Mouse (Mus musculus): ENCODE data around the gene Emc3. TPM values are rescaled to one million over a fixed set of nuclear protein-coding genes. Genes with fewer than 3 reads are reported as not detected.

Gene Emc3
- polyA plus RNA-seq, 1 experiment, result 59.7 TPM

- TF ChIP-seq POLR2A (IDR thresholded peaks at IDR 0.05; ENCODE audit: control insufficient read depth, extremely low read depth, insufficient read depth, low read length, poor library complexity), result no peak
- no peak for TF ChIP-seq CTCF (IDR thresholded peaks at IDR 0.05; ENCODE audit: borderline replicate concordance, control insufficient read depth, extremely low read depth, insufficient read depth, low read length, poor library complexity)
- Histone ChIP-seq H3K36me3 (ENCODE audit: control insufficient read depth, insufficient read depth, low read length) (no peaks in the 10 kb centered on the region), H3K4me1 (replicated peaks; ENCODE audit: control insufficient read depth, insufficient read depth, low read length) (peaks cover 2% of the 10 kb centered on the region), H3K27ac (ENCODE audit: control insufficient read depth, insufficient read depth, low read length) (no peak overlapping the region), H3K4me3 (ENCODE audit: control insufficient read depth, insufficient read depth, low read length) (no peak overlapping the region), H3K27me3 (ENCODE audit: control insufficient read depth, insufficient read depth, low read length) (no peaks in the 10 kb centered on the region)
- 86% methylated on average over 7 of the region's 7 CpGs for WGBS
- no peak for DNase-seq
Observed at GRCm38 (mm10) chr6:113477353-113477752, 54.1 kb downstream of the Emc3 start.

DNA sequence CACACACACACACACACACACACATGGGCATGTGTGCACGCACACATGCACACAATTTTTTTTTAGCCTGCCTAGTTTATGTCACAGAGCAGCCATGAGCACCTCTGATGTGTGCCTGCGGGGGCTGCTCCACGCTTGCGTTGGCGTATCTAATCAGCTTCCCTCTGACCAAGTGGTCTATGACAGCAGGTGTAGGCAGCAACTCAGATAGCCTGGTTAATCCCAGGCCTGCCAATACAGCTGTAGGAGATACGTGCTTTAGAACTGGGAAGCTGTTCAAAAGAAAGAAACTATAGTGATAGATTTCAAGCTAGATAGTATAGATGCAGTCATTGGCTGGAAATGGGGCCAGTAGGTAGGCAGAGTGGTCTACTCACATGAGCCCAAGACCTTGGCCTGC is 57.7 kb downstream of the Emc3 start:
- H3K27me3 ChIP-seq (ENCODE audit: control insufficient read depth, insufficient read depth, low read length), result no peaks in the 10 kb centered on the region
- WGBS, result 94% methylated on average over 6 of the region's 6 CpGs

DNA sequence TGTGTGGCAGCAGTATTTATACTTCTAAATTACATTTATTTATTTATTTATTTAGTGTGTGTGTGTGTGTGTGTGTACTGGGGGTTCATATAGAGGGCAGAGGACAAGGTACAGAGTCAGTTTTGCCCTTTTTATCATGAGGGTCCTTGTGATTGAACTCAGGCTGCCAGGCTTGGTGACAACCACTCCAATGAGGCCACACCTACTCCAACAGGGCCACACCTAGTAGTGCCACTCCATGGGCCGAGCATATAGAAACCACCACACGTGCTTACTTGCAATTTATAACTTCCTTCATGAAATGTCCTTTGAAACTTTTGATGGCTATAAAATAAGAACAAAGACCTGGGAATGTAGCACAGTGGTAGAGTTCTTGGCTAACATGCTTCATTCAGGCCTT is 58.2 kb downstream of the Emc3 start:
- H3K4me3 ChIP-seq (ENCODE audit: control insufficient read depth, insufficient read depth, low read length), result no peak overlapping the region
- DNase-seq, result no peak
- no peaks in the 10 kb centered on the region for H3K27me3 ChIP-seq (ENCODE audit: control insufficient read depth, insufficient read depth, low read length)
- H3K27ac ChIP-seq (ENCODE audit: control insufficient read depth, insufficient read depth, low read length), result no peak overlapping the region
- H3K4me1 ChIP-seq (replicated peaks; ENCODE audit: control insufficient read depth, insufficient read depth, low read length), result peaks cover 11% of the 10 kb centered on the region
- 56% methylated on average over 2 of the region's 2 CpGs for WGBS
- no peaks in the 10 kb centered on the region for H3K36me3 ChIP-seq (ENCODE audit: control insufficient read depth, insufficient read depth, low read length)
- TF ChIP-seq CTCF (IDR thresholded peaks at IDR 0.05; ENCODE audit: borderline replicate concordance, control insufficient read depth, extremely low read depth, insufficient read depth, low read length, poor library complexity) (no peak), POLR2A (IDR thresholded peaks at IDR 0.05; ENCODE audit: control insufficient read depth, extremely low read depth, insufficient read depth, low read length, poor library complexity) (no peak)

More for the DNA sequence above, 57.7 kb downstream of the Emc3 start:
- no peak overlapping the region for H3K27ac ChIP-seq (ENCODE audit: control insufficient read depth, insufficient read depth, low read length)
- H3K4me1 ChIP-seq (replicated peaks; ENCODE audit: control insufficient read depth, insufficient read depth, low read length), result peaks cover 11% of the 10 kb centered on the region
- TF ChIP-seq CTCF (IDR thresholded peaks at IDR 0.05; ENCODE audit: borderline replicate concordance, control insufficient read depth, extremely low read depth, insufficient read depth, low read length, poor library complexity), result no peak
- TF ChIP-seq POLR2A (IDR thresholded peaks at IDR 0.05; ENCODE audit: control insufficient read depth, extremely low read depth, insufficient read depth, low read length, poor library complexity), result no peak
- no peaks in the 10 kb centered on the region for H3K36me3 ChIP-seq (ENCODE audit: control insufficient read depth, insufficient read depth, low read length)
- no peak for DNase-seq
- H3K4me3 ChIP-seq (ENCODE audit: control insufficient read depth, insufficient read depth, low read length), result no peak overlapping the region

DNA sequence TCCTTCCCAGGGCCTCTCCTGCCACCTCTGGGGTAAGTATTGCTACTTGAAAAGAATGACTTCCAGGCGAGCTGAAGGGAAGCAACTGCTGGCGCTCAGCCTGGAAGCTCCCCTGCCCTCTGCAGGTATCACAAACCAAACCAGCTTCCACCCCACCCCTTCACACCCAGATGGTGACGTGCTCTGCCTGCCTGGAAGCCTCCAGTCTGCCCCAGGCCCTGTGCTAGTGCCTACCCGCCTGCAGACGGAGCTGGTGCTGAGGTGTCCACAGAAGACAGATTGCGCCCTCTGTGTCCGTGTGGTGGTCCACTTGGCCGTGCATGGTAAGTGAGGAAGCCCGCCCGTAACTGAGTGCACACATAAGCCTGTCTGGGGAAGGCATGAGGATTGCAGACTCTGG is 59.4 kb downstream of the Emc3 start:
- no peaks in the 10 kb centered on the region for H3K27me3 ChIP-seq (ENCODE audit: control insufficient read depth, insufficient read depth, low read length)
- TF ChIP-seq CTCF (IDR thresholded peaks at IDR 0.05; ENCODE audit: borderline replicate concordance, control insufficient read depth, extremely low read depth, insufficient read depth, low read length, poor library complexity), result no peak
- no peak for TF ChIP-seq POLR2A (IDR thresholded peaks at IDR 0.05; ENCODE audit: control insufficient read depth, extremely low read depth, insufficient read depth, low read length, poor library complexity)
- H3K4me3 ChIP-seq (ENCODE audit: control insufficient read depth, insufficient read depth, low read length), result no peak overlapping the region
- H3K36me3 ChIP-seq (ENCODE audit: control insufficient read depth, insufficient read depth, low read length), result no peaks in the 10 kb centered on the region
- H3K27ac ChIP-seq (ENCODE audit: control insufficient read depth, insufficient read depth, low read length), result no peak overlapping the region
- DNase-seq, result no peak
- H3K4me1 ChIP-seq (replicated peaks; ENCODE audit: control insufficient read depth, insufficient read depth, low read length), result peaks cover 11% of the 10 kb centered on the region
- 85% methylated on average over 10 of the region's 10 CpGs for WGBS

DNA sequence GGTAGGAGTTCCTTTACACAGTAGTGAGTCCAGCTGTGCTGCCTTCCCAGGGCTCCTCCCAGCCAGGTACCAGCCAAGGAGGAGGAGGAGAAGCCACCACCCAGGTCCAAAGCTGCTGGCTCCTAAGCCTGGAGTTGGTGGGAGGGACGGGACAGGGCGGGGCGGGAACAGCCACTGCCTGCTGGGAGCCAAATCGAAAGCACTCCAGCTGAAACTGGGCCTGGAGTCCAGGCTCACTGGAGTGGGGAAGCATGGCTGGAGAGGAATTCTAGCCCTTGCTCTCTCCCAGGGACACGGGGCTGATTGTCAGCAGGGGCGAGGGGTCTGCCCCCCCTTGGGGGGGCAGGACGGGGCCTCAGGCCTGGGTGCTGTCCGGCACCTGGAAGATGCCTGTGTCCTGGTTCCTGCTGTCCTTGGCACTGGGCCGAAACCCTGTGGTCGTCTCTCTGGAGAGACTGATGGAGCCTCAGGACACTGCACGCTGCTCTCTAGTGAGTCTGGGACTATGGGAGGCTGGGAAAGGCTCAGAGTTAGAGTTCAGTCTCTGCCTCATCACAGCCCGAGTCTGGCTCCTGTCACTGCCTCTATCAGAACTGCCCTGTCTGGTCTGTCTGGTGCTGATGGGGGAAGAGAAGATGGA is 60.0 kb downstream of the Emc3 start, which contains the start of gene Il17rc:
Gene Il17rc (plus strand): TSS at position 131 of the 640 bp plus-strand sequence.
- WGBS, result 87% methylated on average over 12 of the region's 12 CpGs
- Histone ChIP-seq H3K4me3 (ENCODE audit: control insufficient read depth, insufficient read depth, low read length) (no peak within 1 kb of the TSS), H3K27ac (ENCODE audit: control insufficient read depth, insufficient read depth, low read length) (no peak within 1 kb of the TSS), H3K27me3 (ENCODE audit: control insufficient read depth, insufficient read depth, low read length) (no peaks in the 10 kb centered on the region), H3K36me3 (ENCODE audit: control insufficient read depth, insufficient read depth, low read length) (no peaks in the 10 kb centered on the region), H3K4me1 (replicated peaks; ENCODE audit: control insufficient read depth, insufficient read depth, low read length) (peaks cover 11% of the 10 kb centered on the region)
- TF ChIP-seq POLR2A (IDR thresholded peaks at IDR 0.05; ENCODE audit: control insufficient read depth, extremely low read depth, insufficient read depth, low read length, poor library complexity), result no peak
- no peak for TF ChIP-seq CTCF (IDR thresholded peaks at IDR 0.05; ENCODE audit: borderline replicate concordance, control insufficient read depth, extremely low read depth, insufficient read depth, low read length, poor library complexity)
- DNase-seq, result no peak

DNA sequence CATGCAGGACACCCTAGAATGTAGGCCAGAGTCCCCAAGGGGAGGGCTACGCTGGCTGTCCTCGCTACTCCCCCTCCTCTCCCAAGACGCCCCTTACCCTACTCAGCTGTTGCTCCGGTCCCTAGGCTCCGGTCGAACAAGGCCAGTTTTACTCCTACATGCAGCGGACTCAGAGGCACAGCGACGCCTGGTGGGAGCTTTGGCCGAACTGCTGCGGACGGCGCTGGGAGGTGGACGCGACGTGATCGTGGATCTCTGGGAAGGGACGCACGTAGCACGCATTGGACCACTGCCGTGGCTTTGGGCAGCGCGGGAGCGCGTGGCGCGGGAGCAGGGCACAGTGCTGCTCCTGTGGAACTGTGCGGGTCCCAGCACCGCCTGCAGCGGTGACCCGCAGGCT is 62.0 kb downstream of the Emc3 start:
- WGBS, result 19% methylated on average over 31 of the region's 31 CpGs
- no peaks in the 10 kb centered on the region for H3K27me3 ChIP-seq (ENCODE audit: control insufficient read depth, insufficient read depth, low read length)
- no peak for TF ChIP-seq POLR2A (IDR thresholded peaks at IDR 0.05; ENCODE audit: control insufficient read depth, extremely low read depth, insufficient read depth, low read length, poor library complexity)
- peak; percentile 64; the same call in 1 of the 2 replicates for TF ChIP-seq CTCF (IDR thresholded peaks at IDR 0.05; ENCODE audit: borderline replicate concordance, control insufficient read depth, extremely low read depth, insufficient read depth, low read length, poor library complexity)
- H3K4me3 ChIP-seq (ENCODE audit: control insufficient read depth, insufficient read depth, low read length), result peak overlapping the region; percentile 29
- peaks cover 11% of the 10 kb centered on the region for H3K4me1 ChIP-seq (replicated peaks; ENCODE audit: control insufficient read depth, insufficient read depth, low read length)
- H3K36me3 ChIP-seq (ENCODE audit: control insufficient read depth, insufficient read depth, low read length), result no peaks in the 10 kb centered on the region
- no peak overlapping the region for H3K27ac ChIP-seq (ENCODE audit: control insufficient read depth, insufficient read depth, low read length)
- DNase-seq, result peak; percentile 69

Data from thymus, adult 2 months (tissue).